Mouse (Mus musculus) heart, adult 2 months (tissue): Measurements from ENCODE around the gene Lpxn. TPM values are rescaled to one million over a fixed set of nuclear protein-coding genes. Genes with fewer than 3 reads are reported as not detected.

ENCODE experiments used
- DNase-seq, 2 experiments: peaks; one replicate each; pipeline ENCODE4 v3.0.0; 2021
- H3K27ac ChIP-seq: fragments of 200-600 bp; 2 replicates; pipeline ENCODE4 v1.8.1; 2022
- H3K27me3 ChIP-seq: fragments of 200-500 bp; 2 replicates; pipeline ENCODE4 v1.6.1; 2012; ENCODE audit warnings: mild to moderate bottlenecking, low read length, inconsistent platforms, mixed read lengths; ENCODE audit not compliant: control insufficient read depth, insufficient read depth
- H3K36me3 ChIP-seq: fragments of 200-500 bp; 2 replicates; pipeline ENCODE4 v1.6.1; 2012; ENCODE audit warnings: low read length, inconsistent platforms; ENCODE audit not compliant: control insufficient read depth, insufficient read depth
- H3K4me1 ChIP-seq: fragments of 200-500 bp; 2 replicates; pipeline ENCODE4 v1.6.1; 2011; ENCODE audit warnings: low read length; ENCODE audit not compliant: control insufficient read depth, insufficient read depth
- H3K4me3 ChIP-seq: fragments of 200-600 bp; 2 replicates; pipeline ENCODE4 v1.8.1; 2022
- H3K79me2 ChIP-seq: fragments of 200-500 bp; replicated peaks from 2 replicates; pipeline ENCODE4 v1.6.1; 2012; ENCODE audit warnings: mild to moderate bottlenecking, inconsistent platforms, low read length, moderate library complexity, mixed read lengths; ENCODE audit not compliant: control insufficient read depth, insufficient read depth
- H3K9ac ChIP-seq: fragments of 200-500 bp; 2 replicates; pipeline ENCODE4 v1.6.1; 2012; ENCODE audit warnings: low read depth, mild to moderate bottlenecking, control low read depth, inconsistent platforms, low read length, mixed read lengths
- CTCF ChIP-seq: fragments of 200-600 bp; IDR thresholded peaks from 2 replicates; pipeline ENCODE4 v1.8.1; 2022; ENCODE audit warnings: antibody characterized with exemption, mild to moderate bottlenecking, moderate library complexity
- EP300 ChIP-seq: fragments of 200-500 bp; IDR thresholded peaks from 2 replicates; pipeline ENCODE4 v1.6.1; 2011; ENCODE audit warnings: low read depth, low read length, control low read depth; ENCODE audit not compliant: insufficient read depth
- POLR2A ChIP-seq: fragments of 200-500 bp; IDR thresholded peaks from 2 replicates; pipeline ENCODE4 v1.6.1; 2011; ENCODE audit warnings: mild to moderate bottlenecking, low read depth, low read length, control low read depth; ENCODE audit not compliant: insufficient read depth
- WGBS: fragments of 180-500 bp; shearing (Covaris S2); methylation state at CpG from one replicate; pipeline ENCODE4 v1.1.7; 2018; 5-methylcytosine and 5-hydroxymethylcytosine counted together
- intact Hi-C: fragments of 180-260 bp; cut with DNase I; formaldehyde crosslinking; loops from one replicate; pipeline ENCODE4 v1.15.1; 2025
- polyA plus RNA-seq: library from polyadenylated mRNA; depleted of rRNA; stranded (reverse); fragments of >200 nt; gene quantifications from 2 replicates; pipeline ENCODE4 v1.2.3, GENCODE M21; 2012
- total RNA-seq, 2 experiments: library from RNA; stranded (reverse); gene quantifications; 2 replicates each; pipeline ENCODE4 v1.2.3; 2021

Lpxn gene
- total and polyA plus RNA-seq, 3 experiments, result 0.91 to 1.3 (median 0.97) TPM

GRCm38 (mm10) chr19:12765308-12765707 lies 30.7 kb upstream of the Lpxn start, which contains the start of gene Cntf:
Gene Cntf (minus strand): TSS chr19:12765632.
- peaks cover 10% of the 10 kb centered on the region for H3K36me3 ChIP-seq
- H3K4me1 ChIP-seq, result no peaks in the 10 kb centered on the region
- intact Hi-C loops, result no loop called here
- 74% methylated on average over 7 of the region's 7 CpGs for WGBS
- no peak for DNase-seq
- H3K79me2 ChIP-seq, result no peaks in the 10 kb centered on the region
- no peaks in the 10 kb centered on the region for H3K27me3 ChIP-seq
- H3K9ac ChIP-seq, result no peak within 1 kb of the TSS
- no peak within 1 kb of the TSS; the same call in 1 of the 2 replicates for H3K27ac ChIP-seq
- TF ChIP-seq EP300 (no peak), POLR2A (no peak), CTCF (no peak)
- H3K4me3 ChIP-seq, result no peak within 1 kb of the TSS

- H3K79me2 ChIP-seq, result no peaks in the 10 kb centered on the region
- H3K4me3 ChIP-seq, result no peak overlapping the region
- peak; percentile 35 to 44 for DNase-seq
- TF ChIP-seq POLR2A (no peak), EP300 (no peak), CTCF (no peak)
- peaks cover 21% of the 10 kb centered on the region for H3K36me3 ChIP-seq
- H3K27ac ChIP-seq, result no peak overlapping the region
- H3K9ac ChIP-seq, result no peak overlapping the region
- H3K4me1 ChIP-seq, result no peaks in the 10 kb centered on the region
- H3K27me3 ChIP-seq, result no peaks in the 10 kb centered on the region
- intact Hi-C loops, result no loop called here
- 52% methylated on average over 5 of the region's 5 CpGs for WGBS
These were observed 25.1 kb upstream of the Lpxn start for GRCm38 (mm10) chr19:12770888-12771287.

- Histone ChIP-seq H3K9ac (no peak overlapping the region), H3K4me3 (no peak overlapping the region), H3K79me2 (no peaks in the 10 kb centered on the region; the same call in 1 of the 2 replicates), H3K36me3 (peaks cover 10% of the 10 kb centered on the region), H3K27ac (no peak overlapping the region), H3K4me1 (peaks cover 5% of the 10 kb centered on the region), H3K27me3 (no peaks in the 10 kb centered on the region)
- intact Hi-C loops, result no loop called here
- TF ChIP-seq CTCF, result no peak
- no peak for TF ChIP-seq POLR2A
- TF ChIP-seq EP300, result no peak
- no peak for DNase-seq
These were observed 15.6 kb upstream of the Lpxn start for GRCm38 (mm10) chr19:12780437-12780836.

- Histone ChIP-seq H3K36me3 (peaks cover 22% of the 10 kb centered on the region), H3K9ac (no peak overlapping the region), H3K79me2 (no peaks in the 10 kb centered on the region; the same call in 1 of the 2 replicates), H3K4me3 (no peak overlapping the region), H3K27ac (peak overlapping the region; percentile 24; the same call in 1 of the 2 replicates), H3K4me1 (peaks cover 8% of the 10 kb centered on the region), H3K27me3 (no peaks in the 10 kb centered on the region)
- TF ChIP-seq POLR2A (no peak), CTCF (no peak), EP300 (no peak)
- intact Hi-C loops, result no loop called here
- 67% methylated on average over 2 of the region's 2 CpGs for WGBS
- DNase-seq, result no peak
These were observed 9.1 kb upstream of the Lpxn start for GRCm38 (mm10) chr19:12786803-12787395.

GRCm38 (mm10) chr19:12787721-12788120 lies 8.3 kb upstream of the Lpxn start:
- Histone ChIP-seq H3K79me2 (no peaks in the 10 kb centered on the region; the same call in 1 of the 2 replicates), H3K4me1 (peaks cover 8% of the 10 kb centered on the region), H3K27me3 (no peaks in the 10 kb centered on the region), H3K4me3 (no peak overlapping the region), H3K27ac (peak overlapping the region; percentile 24; the same call in 1 of the 2 replicates), H3K36me3 (peaks cover 24% of the 10 kb centered on the region), H3K9ac (no peak overlapping the region)
- DNase-seq, result no peak
- intact Hi-C loops, result no loop called here
- TF ChIP-seq POLR2A, result no peak
- TF ChIP-seq CTCF, result no peak
- no peak for TF ChIP-seq EP300
- WGBS, result 27% methylated on average over 4 of the region's 4 CpGs

GRCm38 (mm10) chr19:12792374-12792773 lies 3.6 kb upstream of the Lpxn start:
- peaks cover 4% of the 10 kb centered on the region for H3K4me1 ChIP-seq
- H3K9ac ChIP-seq, result no peak overlapping the region
- TF ChIP-seq EP300 (no peak), POLR2A (no peak), CTCF (no peak)
- intact Hi-C loops, result loop anchor here (5.0 to 10.0 kb wide), 3 partner anchors 220 to 1802 kb away; partner anchors contain the start of gene Tle4
- no peak overlapping the region for H3K4me3 ChIP-seq
- no peaks in the 10 kb centered on the region for H3K79me2 ChIP-seq
- H3K27me3 ChIP-seq, result no peaks in the 10 kb centered on the region
- H3K27ac ChIP-seq, result no peak overlapping the region
- H3K36me3 ChIP-seq, result peaks cover 17% of the 10 kb centered on the region
- no peak for DNase-seq
